Mouse (Mus musculus) hindbrain, embryonic 15.5 days (tissue): ENCODE results near the gene Sgce. TPM values are rescaled to one million over a fixed set of nuclear protein-coding genes. Genes with fewer than 3 reads are reported as not detected.
"Not testable (repeated sequence)": the region's sequence is repeated elsewhere in the genome, so short reads cannot be mapped to it uniquely, and the experiment has no call there.

Source experiments
- ATAC-seq: fragments of 200-750 bp; cut with Nextera tagmentation; 2 replicates; pipeline ENCODE4 v1.8.0; 2017; ENCODE audit warnings: low read depth, moderate number of reproducible peaks, moderate TSS enrichment; ENCODE audit not compliant: low FRiP score
- H3K27ac ChIP-seq: fragments of 300-500 bp; sonication (generic); replicated peaks from 2 replicates; pipeline ENCODE4 v1.5.1; 2015; ENCODE audit warnings: mild to moderate bottlenecking, inconsistent platforms
- H3K27me3 ChIP-seq: fragments of 300-500 bp; sonication (generic); 2 replicates; pipeline ENCODE4 v1.6.1; 2015; ENCODE audit warnings: control low read depth, inconsistent platforms
- H3K36me3 ChIP-seq: fragments of 300-500 bp; sonication (generic); 2 replicates; pipeline ENCODE4 v1.6.1; 2015; ENCODE audit warnings: control low read depth, inconsistent platforms
- H3K4me1 ChIP-seq: fragments of 300-500 bp; sonication (generic); replicated peaks from 2 replicates; pipeline ENCODE4 v1.6.1; 2015; ENCODE audit warnings: control low read depth, inconsistent platforms
- H3K4me2 ChIP-seq: fragments of 300-500 bp; sonication (generic); 2 replicates; pipeline ENCODE4 v1.6.1; 2015; ENCODE audit warnings: moderate library complexity, mild to moderate bottlenecking, inconsistent platforms
- H3K4me3 ChIP-seq: fragments of 300-500 bp; sonication (generic); 2 replicates; pipeline ENCODE4 v1.5.1; 2015; ENCODE audit warnings: mild to moderate bottlenecking, inconsistent platforms
- H3K9ac ChIP-seq: fragments of 300-500 bp; sonication (generic); 2 replicates; pipeline ENCODE4 v1.6.1; 2015; ENCODE audit warnings: inconsistent platforms
- H3K9me3 ChIP-seq: fragments of 300-500 bp; sonication (generic); 2 replicates; pipeline ENCODE4 v1.6.1; 2016; ENCODE audit warnings: control low read depth, inconsistent platforms
- WGBS: fragments of 180-500 bp; shearing (Covaris S2); methylation state at CpG from one replicate; pipeline ENCODE4 v1.1.7; 2015; 5-methylcytosine and 5-hydroxymethylcytosine counted together
- polyA plus RNA-seq: library from polyadenylated mRNA; unstranded; fragments of >200 nt; fragmentation: Nextera tagmentation; extraction: Ambion mirVana; gene quantifications from 2 replicates; pipeline ENCODE4 v1.2.1, GENCODE M21; 2015

Gene Sgce
- polyA plus RNA-seq: 57.6 and 60.8 TPM in 2 replicates

DNA sequence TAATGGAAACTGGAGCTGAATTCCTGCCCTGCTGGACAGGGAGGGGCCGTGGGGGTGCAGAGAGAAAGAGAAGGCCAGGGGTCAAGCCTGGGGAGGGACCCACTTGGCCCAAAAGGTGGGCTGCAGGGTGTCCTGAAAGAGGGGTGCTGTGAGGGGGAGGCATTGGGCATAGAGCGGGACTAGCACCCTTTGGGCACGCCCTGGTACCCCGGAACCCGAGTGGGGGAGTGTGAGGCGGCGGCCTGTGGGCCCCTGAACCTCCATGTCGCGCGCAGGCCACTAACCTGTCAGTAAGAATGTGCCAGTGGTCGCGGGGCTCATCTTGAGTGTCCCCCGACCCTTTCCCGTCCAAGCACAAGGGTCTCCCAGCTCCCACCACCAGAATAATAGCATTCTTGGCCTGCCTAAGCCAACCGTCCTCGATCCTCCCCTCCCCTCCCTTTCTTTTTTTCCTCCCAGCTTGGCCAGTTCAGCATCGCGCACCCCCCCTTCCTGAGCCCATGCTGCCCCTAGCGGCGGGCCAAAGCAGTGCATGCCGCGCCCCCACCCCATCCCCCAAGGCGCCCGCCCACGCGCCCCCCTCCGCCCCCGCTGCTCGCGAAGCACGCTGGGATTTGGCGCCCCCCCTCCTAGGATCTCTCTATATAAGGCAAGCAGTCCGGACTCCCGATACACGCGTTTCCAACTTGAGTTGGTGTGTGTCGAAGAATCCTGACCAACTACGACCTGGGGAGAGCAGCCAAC, at the start of gene Sgce, which contains the start of gene Peg10:
Sgce (minus strand) TSS at position 512 of the 744 bp plus-strand sequence.
Peg10 (plus strand) TSS at position 611 of the 744 bp plus-strand sequence.
- WGBS: 49% methylated on average over 38 of the region's 38 CpGs
- peak; percentile 79 for ATAC-seq
- peak within 1 kb of the TSS; percentile 42 for H3K4me3 ChIP-seq
- no peaks in the 10 kb centered on the region for H3K27me3 ChIP-seq
- no peaks in the 10 kb centered on the region for H3K36me3 ChIP-seq
- peak within 1 kb of the TSS; percentile 47 for H3K9ac ChIP-seq
- H3K27ac ChIP-seq: peak within 1 kb of the TSS; percentile 80
- peak within 1 kb of the TSS; percentile 60 for H3K4me2 ChIP-seq
- H3K4me1 ChIP-seq: no peaks in the 10 kb centered on the region
- H3K9me3 ChIP-seq: no peaks in the 10 kb centered on the region

- Histone ChIP-seq H3K27me3 (no peaks in the 10 kb centered on the region), H3K4me3 (no peak overlapping the region), H3K27ac (no peak overlapping the region), H3K9ac (no peak overlapping the region), H3K36me3 (no peaks in the 10 kb centered on the region), H3K4me1 (no peaks in the 10 kb centered on the region), H3K9me3 (no peaks in the 10 kb centered on the region), H3K4me2 (no peak overlapping the region)
- WGBS: 88% methylated on average over 1 of the region's 1 CpGs
- no peak for ATAC-seq
These were observed 49.3 kb upstream of the Sgce start for GRCm38 (mm10) chr6:4796281-4796680.

- H3K9ac ChIP-seq: no peak overlapping the region
- 34% methylated on average over 2 of the region's 2 CpGs for WGBS
- H3K9me3 ChIP-seq: no peaks in the 10 kb centered on the region
- H3K4me3 ChIP-seq: no peak overlapping the region
- H3K4me2 ChIP-seq: no peak overlapping the region
- H3K36me3 ChIP-seq: no peaks in the 10 kb centered on the region
- no peaks in the 10 kb centered on the region for H3K27me3 ChIP-seq
- H3K27ac ChIP-seq: no peak overlapping the region
- no peaks in the 10 kb centered on the region for H3K4me1 ChIP-seq
- ATAC-seq: peak; percentile 98
These were observed 15.2 kb upstream of the Sgce start for GRCm38 (mm10) chr6:4762252-4762651.

GRCm38 (mm10) chr6:4761415-4762142, 14.6 kb upstream of the Sgce start:
- not testable (repeated sequence) for H3K4me1 ChIP-seq, H3K9ac ChIP-seq, H3K4me2 ChIP-seq, H3K9me3 ChIP-seq, H3K36me3 ChIP-seq, H3K4me3 ChIP-seq, H3K27ac ChIP-seq, H3K27me3 ChIP-seq
- peak; percentile 42 for ATAC-seq
- WGBS: 48% methylated on average over 3 of the region's 3 CpGs

- H3K4me1 ChIP-seq: no peaks in the 10 kb centered on the region
- no peak overlapping the region for H3K9ac ChIP-seq
- WGBS: 95% methylated on average over 16 of the region's 16 CpGs
These were observed 7.9 kb upstream of the Sgce start for GRCm38 (mm10) chr6:4754886-4755285.

DNA sequence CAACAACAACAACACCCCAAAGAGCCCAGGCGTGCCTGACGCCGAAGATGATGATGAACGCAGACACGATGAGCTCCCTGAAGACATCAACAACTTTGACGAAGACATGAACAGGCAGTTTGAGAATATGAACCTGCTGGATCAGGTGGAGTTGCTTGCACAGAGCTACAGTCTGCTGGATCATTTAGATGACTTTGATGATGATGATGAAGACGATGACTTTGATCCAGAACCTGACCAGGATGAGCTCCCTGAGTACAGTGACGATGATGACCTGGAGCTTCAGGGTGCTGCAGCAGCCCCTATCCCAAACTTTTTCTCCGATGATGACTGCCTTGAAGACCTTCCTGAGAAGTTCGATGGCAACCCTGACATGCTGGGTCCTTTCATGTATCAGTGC, 7.3 kb upstream of the Sgce start:
- 92% methylated on average over 10 of the region's 10 CpGs for WGBS
- H3K4me3 ChIP-seq: no peak overlapping the region
- no peak for ATAC-seq

More at GRCm38 (mm10) chr6:4754886-4755285, 7.9 kb upstream of the Sgce start:
- H3K27me3 ChIP-seq: no peaks in the 10 kb centered on the region
- H3K36me3 ChIP-seq: 0 out of 2 replicates have a peak, but pooled peaks cover 10% of the 10 kb centered on the region
- H3K27ac ChIP-seq: no peak overlapping the region
- no peak overlapping the region for H3K4me2 ChIP-seq
- no peak overlapping the region for H3K4me3 ChIP-seq
- ATAC-seq: no peak
- 0 out of 2 replicates have a peak, but pooled peaks cover 8% of the 10 kb centered on the region for H3K9me3 ChIP-seq

GRCm38 (mm10) chr6:4751355-4751754, 4.3 kb upstream of the Sgce start:
- no peak for ATAC-seq
- WGBS: 83% methylated on average over 4 of the region's 4 CpGs
- Histone ChIP-seq H3K27ac (no peak overlapping the region), H3K4me3 (no peak overlapping the region), H3K9me3 (0 out of 2 replicates have a peak, but pooled peaks cover 5% of the 10 kb centered on the region), H3K36me3 (0 out of 2 replicates have a peak, but pooled peaks cover 10% of the 10 kb centered on the region), H3K9ac (no peak overlapping the region), H3K4me1 (no peaks in the 10 kb centered on the region), H3K27me3 (no peaks in the 10 kb centered on the region), H3K4me2 (no peak overlapping the region)

More for the DNA sequence above, 7.3 kb upstream of the Sgce start:
- no peak overlapping the region for H3K4me2 ChIP-seq
- H3K9me3 ChIP-seq: 0 out of 2 replicates have a peak, but pooled peaks cover 8% of the 10 kb centered on the region
- no peak overlapping the region for H3K27ac ChIP-seq
- 0 out of 2 replicates have a peak, but pooled peaks cover 10% of the 10 kb centered on the region for H3K36me3 ChIP-seq
- H3K9ac ChIP-seq: no peak overlapping the region
- H3K27me3 ChIP-seq: no peaks in the 10 kb centered on the region
- no peaks in the 10 kb centered on the region for H3K4me1 ChIP-seq

- H3K4me1 ChIP-seq: no peaks in the 10 kb centered on the region
- WGBS: 54% methylated on average over 22 of the region's 22 CpGs
- no peaks in the 10 kb centered on the region for H3K27me3 ChIP-seq
- 0 out of 2 replicates have a peak overlapping the region, but pooled peaks have one; percentile 60 for H3K27ac ChIP-seq
- peak overlapping the region; percentile 60 for H3K4me2 ChIP-seq
- peak; percentile 96 for ATAC-seq
- H3K9me3 ChIP-seq: no peaks in the 10 kb centered on the region
- no peaks in the 10 kb centered on the region for H3K36me3 ChIP-seq
- H3K4me3 ChIP-seq: peak overlapping the region; percentile 42
- no peak overlapping the region for H3K9ac ChIP-seq
These were observed 2.1 kb upstream of the Sgce start for GRCm38 (mm10) chr6:4749091-4749490.

- Histone ChIP-seq H3K9ac (0 out of 2 replicates have a peak overlapping the region, but pooled peaks have one; percentile 14), H3K27ac (peak overlapping the region; percentile 60), H3K9me3 (no peaks in the 10 kb centered on the region), H3K36me3 (no peaks in the 10 kb centered on the region), H3K4me2 (peak overlapping the region; percentile 60), H3K4me3 (peak overlapping the region; percentile 42), H3K4me1 (no peaks in the 10 kb centered on the region), H3K27me3 (no peaks in the 10 kb centered on the region)
- ATAC-seq: peak; percentile 8; the same call in 1 of the 2 replicates
- 40% methylated on average over 15 of the region's 15 CpGs for WGBS
These were observed 1.5 kb upstream of the Sgce start for GRCm38 (mm10) chr6:4748506-4748961.

DNA sequence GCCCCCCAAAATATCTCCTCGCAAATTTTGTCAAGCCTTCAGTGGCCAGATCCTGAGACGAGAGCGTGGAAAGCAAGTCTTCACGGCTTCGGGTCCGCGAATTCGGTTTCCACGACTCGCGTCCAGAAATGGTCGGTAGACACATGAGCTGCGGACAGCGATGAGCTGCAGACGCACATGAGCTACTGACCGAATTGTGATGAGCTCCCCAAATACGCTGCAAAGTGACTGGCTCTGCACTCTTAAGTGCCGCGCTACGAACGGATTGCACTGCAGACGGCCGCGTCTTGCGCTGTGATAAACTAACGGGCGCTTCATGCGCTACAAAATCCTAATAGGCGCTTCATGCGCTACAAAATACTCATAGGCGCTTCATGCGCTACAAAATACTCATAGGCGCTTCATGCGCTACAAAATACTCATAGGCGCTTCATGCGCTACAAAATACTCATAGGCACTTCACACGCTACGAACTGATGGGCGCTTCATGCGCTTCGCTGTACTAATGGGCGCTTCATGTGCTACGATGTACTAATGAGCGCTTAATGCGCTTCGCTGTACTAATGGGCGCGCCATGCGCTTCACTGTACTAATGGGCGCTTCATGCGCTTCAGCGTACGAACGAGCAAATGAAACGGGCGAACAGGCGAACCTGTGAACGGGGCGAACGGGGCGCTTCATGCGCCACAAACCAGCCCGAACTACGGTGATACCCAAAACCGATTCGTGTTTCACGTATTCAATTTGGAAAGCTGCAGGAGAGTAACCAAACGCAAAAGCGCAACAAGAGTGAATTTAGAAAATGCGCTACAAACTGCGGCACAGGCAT, 884 bp upstream of the Sgce start:
- 52% methylated on average over 71 of the region's 71 CpGs for WGBS
- H3K9ac ChIP-seq: peak overlapping the region; percentile 20
- peak; percentile 20; the same call in 1 of the 2 replicates for ATAC-seq
- H3K4me2 ChIP-seq: peak overlapping the region; percentile 60
- no peaks in the 10 kb centered on the region for H3K36me3 ChIP-seq
- no peaks in the 10 kb centered on the region for H3K4me1 ChIP-seq
- no peaks in the 10 kb centered on the region for H3K9me3 ChIP-seq
- peak overlapping the region; percentile 60 for H3K27ac ChIP-seq
- no peaks in the 10 kb centered on the region for H3K27me3 ChIP-seq
- peak overlapping the region; percentile 42 for H3K4me3 ChIP-seq

DNA sequence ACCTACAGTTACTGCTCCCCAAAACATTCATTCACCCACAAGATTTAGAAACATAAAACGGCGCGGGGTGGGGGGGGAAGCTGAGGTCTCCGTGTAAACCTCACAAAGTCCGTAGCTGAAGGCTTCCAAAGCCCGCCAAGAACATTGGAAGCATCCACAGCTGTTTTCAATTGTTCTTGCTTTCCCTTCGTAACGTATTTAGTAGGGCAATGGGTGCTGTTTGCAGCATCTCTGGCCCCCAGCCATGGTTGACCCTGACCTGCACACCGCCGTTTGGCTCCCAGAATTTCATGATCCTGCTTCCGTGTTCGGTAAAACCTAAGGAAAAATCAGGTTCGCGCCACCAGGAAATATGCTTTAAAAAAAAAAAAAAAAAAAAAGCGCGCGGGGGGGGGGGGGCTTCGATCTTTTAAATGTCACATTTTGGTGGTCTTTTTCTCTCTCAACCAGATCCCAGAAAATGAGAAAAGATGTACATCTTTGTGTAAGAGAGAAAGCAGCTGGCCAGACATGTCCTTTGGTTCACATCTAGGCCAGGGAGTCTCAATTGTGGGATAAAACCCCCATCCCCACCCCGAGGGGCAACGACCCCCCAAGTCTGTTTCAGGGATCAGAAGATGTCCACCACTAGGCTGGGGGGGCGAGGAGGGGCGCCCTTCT, 841 bp downstream of the Sgce start:
- peak overlapping the region; percentile 47 for H3K9ac ChIP-seq

More for the DNA sequence above, 841 bp downstream of the Sgce start:
- Histone ChIP-seq H3K27me3 (no peaks in the 10 kb centered on the region), H3K4me3 (peak overlapping the region; percentile 42), H3K4me2 (peak overlapping the region; percentile 60), H3K4me1 (peaks cover 5% of the 10 kb centered on the region), H3K9me3 (no peaks in the 10 kb centered on the region), H3K27ac (peak overlapping the region; percentile 80), H3K36me3 (no peaks in the 10 kb centered on the region)
- ATAC-seq: no peak
- 59% methylated on average over 22 of the region's 22 CpGs for WGBS
